Mouse (Mus musculus): Measurements from ENCODE around the gene Mpp6. TPM values are rescaled to one million over a fixed set of nuclear protein-coding genes. Genes with fewer than 3 reads are reported as not detected.

Mpp6 gene
- polyA plus RNA-seq, 2 experiments: 19.3 to 28.5 TPM

DNA sequence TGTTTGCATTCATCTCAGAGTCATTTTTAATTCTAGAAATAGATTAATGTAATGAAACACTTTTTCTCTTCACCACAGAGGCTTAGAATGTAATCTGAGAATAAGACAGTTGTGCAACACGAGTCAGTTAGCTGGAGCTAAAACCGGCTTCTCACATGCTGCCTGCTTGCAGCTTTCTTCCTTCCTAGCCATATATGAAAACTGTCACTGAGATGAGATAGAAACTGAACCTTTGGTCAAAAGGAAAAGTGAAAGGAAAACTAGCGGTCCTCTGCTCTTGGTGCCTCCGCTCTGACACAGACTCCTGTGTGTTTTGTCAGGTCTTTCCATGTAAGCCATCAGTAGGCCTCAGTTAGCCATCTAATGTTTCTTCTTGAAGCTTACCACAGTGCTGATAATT is 77.9 kb downstream of the Mpp6 start:
- no peaks in the 10 kb centered on the region for H3K4me1 ChIP-seq (replicated peaks; ENCODE audit: control insufficient read depth in 2 of 2, insufficient read depth in 2 of 2, low read length in 1 of 2)
- ATAC-seq (ENCODE audit: insufficient read depth) (no peak), DNase-seq (ENCODE audit: low read depth in 3 of 3, low spot score in 3 of 3) (no peak)
- H3K27ac ChIP-seq: no peak overlapping the region
- no peak overlapping the region for H3K4me2 ChIP-seq (ENCODE audit: low read depth)
- 68% methylated on average over 4 of the region's 4 CpGs for WGBS (ENCODE audit: insufficient replicate concordance)
- H3K9me3 ChIP-seq (ENCODE audit: control insufficient read depth, low read length): no peaks in the 10 kb centered on the region
- no peaks in the 10 kb centered on the region for H3K27me3 ChIP-seq (ENCODE audit: control insufficient read depth, insufficient read depth, low read length)
- H3K36me3 ChIP-seq (replicated peaks; ENCODE audit: control insufficient read depth, insufficient read depth, low read depth): no peaks in the 10 kb centered on the region; the same call in 1 of the 2 replicates
- TF ChIP-seq EP300 (IDR thresholded peaks at IDR 0.05; ENCODE audit: low read depth) (no peak), CTCF (IDR thresholded peaks at IDR 0.05; ENCODE audit: low read depth) (no peak)
- no peak overlapping the region for H3K4me3 ChIP-seq (ENCODE audit: insufficient read depth in 1 of 2, low read depth in 2 of 2, low read length in 2 of 2)
- H3K9ac ChIP-seq (replicated peaks): no peak overlapping the region

DNA sequence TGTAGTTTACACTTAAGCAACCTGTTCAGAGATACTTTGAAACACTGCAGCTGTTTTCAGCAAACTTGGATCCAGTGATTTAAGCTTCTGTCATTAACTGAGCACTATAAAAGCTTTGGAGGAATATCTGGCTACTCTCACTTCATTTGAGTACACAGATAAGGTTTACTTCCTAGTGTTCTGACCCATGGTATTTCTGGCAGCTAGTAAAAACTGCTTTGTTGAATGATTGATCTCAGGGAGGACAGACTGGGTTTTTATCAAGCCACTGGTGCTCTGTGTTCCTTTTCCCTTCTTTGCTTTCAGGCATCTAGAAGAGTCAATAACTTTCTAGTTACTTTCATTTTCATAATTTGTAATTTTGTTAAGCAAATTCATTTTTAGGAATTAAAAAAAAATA is 79.3 kb downstream of the Mpp6 start:
- Histone ChIP-seq H3K27ac (no peak overlapping the region), H3K9me3 (ENCODE audit: control insufficient read depth, low read length) (no peaks in the 10 kb centered on the region), H3K27me3 (ENCODE audit: control insufficient read depth, insufficient read depth, low read length) (no peaks in the 10 kb centered on the region), H3K9ac (replicated peaks) (no peak overlapping the region), H3K4me2 (ENCODE audit: low read depth) (no peak overlapping the region), H3K4me1 (replicated peaks; ENCODE audit: control insufficient read depth in 2 of 2, insufficient read depth in 2 of 2, low read length in 1 of 2) (no peaks in the 10 kb centered on the region), H3K36me3 (replicated peaks; ENCODE audit: control insufficient read depth, insufficient read depth, low read depth) (no peaks in the 10 kb centered on the region; the same call in 1 of the 2 replicates), H3K4me3 (ENCODE audit: insufficient read depth in 1 of 2, low read depth in 2 of 2, low read length in 2 of 2) (no peak overlapping the region)
- ATAC-seq (ENCODE audit: insufficient read depth) (no peak), DNase-seq (ENCODE audit: low read depth in 3 of 3, low spot score in 3 of 3) (no peak)
- no peak for TF ChIP-seq CTCF (IDR thresholded peaks at IDR 0.05; ENCODE audit: low read depth)
- no peak for TF ChIP-seq EP300 (IDR thresholded peaks at IDR 0.05; ENCODE audit: low read depth)

DNA sequence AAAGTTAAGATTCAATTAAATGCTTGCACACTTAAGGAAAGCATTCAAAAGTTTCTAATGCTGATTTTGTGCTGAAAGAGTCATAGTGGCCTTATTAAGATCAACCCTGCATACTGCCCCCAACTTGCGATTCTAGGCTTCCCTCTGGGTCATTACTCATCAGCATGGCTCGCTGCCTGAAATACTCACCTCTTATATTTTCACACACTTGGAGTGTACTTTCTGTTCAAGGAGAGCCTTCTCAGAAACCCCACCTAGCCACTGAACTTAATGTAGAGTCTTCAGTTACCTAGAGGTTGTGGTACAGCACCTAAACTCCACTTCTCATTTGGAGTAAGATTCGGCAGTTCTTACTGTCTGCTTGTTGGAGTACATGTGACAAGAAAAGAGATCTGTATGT is 81.6 kb downstream of the Mpp6 start:
- Histone ChIP-seq H3K36me3 (replicated peaks; ENCODE audit: control insufficient read depth, insufficient read depth, low read depth) (no peaks in the 10 kb centered on the region; the same call in 1 of the 2 replicates), H3K27me3 (ENCODE audit: control insufficient read depth, insufficient read depth, low read length) (no peaks in the 10 kb centered on the region), H3K4me2 (ENCODE audit: low read depth) (no peak overlapping the region), H3K4me3 (ENCODE audit: insufficient read depth in 1 of 2, low read depth in 2 of 2, low read length in 2 of 2) (no peak overlapping the region), H3K9ac (replicated peaks) (no peak overlapping the region), H3K4me1 (replicated peaks; ENCODE audit: control insufficient read depth in 2 of 2, insufficient read depth in 2 of 2, low read length in 1 of 2) (no peaks in the 10 kb centered on the region), H3K27ac (no peak overlapping the region), H3K9me3 (ENCODE audit: control insufficient read depth, low read length) (no peaks in the 10 kb centered on the region)
- ATAC-seq (ENCODE audit: insufficient read depth): no peak
- 76% methylated on average over 3 of the region's 3 CpGs for WGBS (ENCODE audit: insufficient replicate concordance)
- DNase-seq (ENCODE audit: low read depth in 3 of 3, low spot score in 3 of 3): no peak
- TF ChIP-seq CTCF (IDR thresholded peaks at IDR 0.05; ENCODE audit: low read depth): no peak
- no peak for TF ChIP-seq EP300 (IDR thresholded peaks at IDR 0.05; ENCODE audit: low read depth)

DNA sequence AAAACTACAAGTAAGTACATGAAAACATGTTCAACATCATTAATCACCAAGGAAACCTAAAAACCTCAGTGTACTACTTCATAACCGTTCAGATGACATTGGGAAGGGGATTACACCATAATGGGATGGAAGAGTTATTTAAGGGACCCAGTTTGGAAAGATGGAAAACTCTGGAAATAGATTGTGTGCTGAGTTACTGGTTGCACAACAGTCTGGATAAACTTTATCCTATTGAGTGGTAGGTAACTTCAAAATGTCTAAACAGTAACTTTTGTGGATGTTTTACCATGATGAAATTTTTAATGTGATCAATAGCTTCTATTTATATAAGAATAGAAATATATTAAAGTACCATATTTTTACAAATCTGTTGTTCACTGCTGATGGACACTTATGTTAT is 82.1 kb downstream of the Mpp6 start:
- TF ChIP-seq CTCF (IDR thresholded peaks at IDR 0.05; ENCODE audit: low read depth) (no peak), EP300 (IDR thresholded peaks at IDR 0.05; ENCODE audit: low read depth) (no peak)
- Histone ChIP-seq H3K4me3 (ENCODE audit: insufficient read depth in 1 of 2, low read depth in 2 of 2, low read length in 2 of 2) (no peak overlapping the region), H3K9ac (replicated peaks) (no peak overlapping the region), H3K4me1 (replicated peaks; ENCODE audit: control insufficient read depth in 2 of 2, insufficient read depth in 2 of 2, low read length in 1 of 2) (no peaks in the 10 kb centered on the region), H3K9me3 (ENCODE audit: control insufficient read depth, low read length) (no peaks in the 10 kb centered on the region), H3K36me3 (replicated peaks; ENCODE audit: control insufficient read depth, insufficient read depth, low read depth) (no peaks in the 10 kb centered on the region; the same call in 1 of the 2 replicates), H3K27me3 (ENCODE audit: control insufficient read depth, insufficient read depth, low read length) (no peaks in the 10 kb centered on the region), H3K4me2 (ENCODE audit: low read depth) (no peak overlapping the region), H3K27ac (no peak overlapping the region)
- DNase-seq (ENCODE audit: low read depth in 3 of 3, low spot score in 3 of 3) (no peak), ATAC-seq (ENCODE audit: insufficient read depth) (no peak)
- WGBS (ENCODE audit: insufficient replicate concordance): 48% methylated on average over 1 of the region's 1 CpGs

DNA sequence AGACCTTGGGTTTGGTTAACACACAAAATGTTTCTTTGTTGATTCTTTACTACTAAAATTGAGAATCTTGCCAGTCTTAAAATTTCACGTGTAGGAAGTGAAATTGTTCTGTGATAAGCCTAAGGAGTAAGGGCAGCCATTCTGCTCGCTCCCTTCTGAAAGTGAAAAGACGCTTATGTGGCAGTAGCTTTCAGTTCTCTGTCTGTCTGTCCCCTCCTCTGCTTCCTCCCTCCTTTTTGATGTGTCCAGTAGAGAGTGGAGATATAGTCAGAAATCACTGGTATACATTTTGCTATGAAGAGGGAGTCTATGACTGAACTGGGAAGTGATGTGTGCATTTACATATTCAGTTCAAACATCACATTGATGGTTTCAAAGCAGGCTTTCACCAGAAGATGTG is 82.8 kb downstream of the Mpp6 start:
- DNase-seq (ENCODE audit: low read depth in 3 of 3, low spot score in 3 of 3) (no peak), ATAC-seq (ENCODE audit: insufficient read depth) (no peak)
- TF ChIP-seq EP300 (IDR thresholded peaks at IDR 0.05; ENCODE audit: low read depth) (no peak), CTCF (IDR thresholded peaks at IDR 0.05; ENCODE audit: low read depth) (no peak)
- no peaks in the 10 kb centered on the region; the same call in 1 of the 2 replicates for H3K36me3 ChIP-seq (replicated peaks; ENCODE audit: control insufficient read depth, insufficient read depth, low read depth)
- no peaks in the 10 kb centered on the region for H3K4me1 ChIP-seq (replicated peaks; ENCODE audit: control insufficient read depth in 2 of 2, insufficient read depth in 2 of 2, low read length in 1 of 2)
- WGBS (ENCODE audit: insufficient replicate concordance): 74% methylated on average over 3 of the region's 3 CpGs
- no peak overlapping the region for H3K4me3 ChIP-seq (ENCODE audit: insufficient read depth in 1 of 2, low read depth in 2 of 2, low read length in 2 of 2)
- no peak overlapping the region for H3K9ac ChIP-seq (replicated peaks)
- no peaks in the 10 kb centered on the region for H3K27me3 ChIP-seq (ENCODE audit: control insufficient read depth, insufficient read depth, low read length)
- H3K4me2 ChIP-seq (ENCODE audit: low read depth): no peak overlapping the region
- no peaks in the 10 kb centered on the region for H3K9me3 ChIP-seq (ENCODE audit: control insufficient read depth, low read length)
- no peak overlapping the region for H3K27ac ChIP-seq
